Mouse (Mus musculus) embryonic facial prominence, embryonic 10.5 days (tissue): ENCODE results near the gene Dnajc30. TPM values are rescaled to one million over a fixed set of nuclear protein-coding genes. Genes with fewer than 3 reads are reported as not detected.
A peak's percentile ranks its signal among the peaks of the same experiment; 100 is the strongest.
"Not testable (repeated sequence)": the region's sequence is repeated elsewhere in the genome, so short reads cannot be mapped to it uniquely, and the experiment has no call there.

Experiments used
- DNase-seq: peaks from one replicate; pipeline ENCODE4 v3.0.0-alpha.2; 2017; ENCODE audit warnings: low spot score
- H3K27ac ChIP-seq: fragments of 300-500 bp; sonication (generic); replicated peaks from 2 replicates; pipeline ENCODE4 v1.5.1; 2016; ENCODE audit warnings: mild to moderate bottlenecking
- H3K27me3 ChIP-seq: fragments of 300-500 bp; sonication (generic); replicated peaks from 2 replicates; pipeline ENCODE4 v1.6.1; 2016; ENCODE audit warnings: low read depth, mild to moderate bottlenecking; ENCODE audit not compliant: poor library complexity, severe bottlenecking
- H3K36me3 ChIP-seq: fragments of 300-500 bp; sonication (generic); replicated peaks from 2 replicates; pipeline ENCODE4 v1.6.1; 2016; ENCODE audit warnings: mild to moderate bottlenecking, moderate library complexity
- H3K4me1 ChIP-seq: fragments of 300-500 bp; sonication (generic); 2 replicates; pipeline ENCODE4 v1.6.1; 2016
- H3K4me3 ChIP-seq: fragments of 300-500 bp; sonication (generic); 2 replicates; pipeline ENCODE4 v1.5.1; 2016; ENCODE audit warnings: mild to moderate bottlenecking, moderate library complexity
- H3K9me3 ChIP-seq: fragments of 300-500 bp; sonication (generic); 2 replicates; pipeline ENCODE4 v1.6.1; 2016; ENCODE audit warnings: mild to moderate bottlenecking
- WGBS: fragments of 180-500 bp; shearing (Covaris S2); methylation state at CpG from one replicate; pipeline ENCODE4 v1.1.7; 2016; 5-methylcytosine and 5-hydroxymethylcytosine counted together
- polyA plus RNA-seq: library from polyadenylated mRNA; unstranded; fragments of >200 nt; fragmentation: Nextera tagmentation; extraction: Ambion mirVana; gene quantifications from 2 replicates; pipeline ENCODE4 v1.2.1, GENCODE M21; 2016

Gene Dnajc30
- polyA plus RNA-seq, 1 experiment from 2014 or later, result 27.4 TPM

DNA sequence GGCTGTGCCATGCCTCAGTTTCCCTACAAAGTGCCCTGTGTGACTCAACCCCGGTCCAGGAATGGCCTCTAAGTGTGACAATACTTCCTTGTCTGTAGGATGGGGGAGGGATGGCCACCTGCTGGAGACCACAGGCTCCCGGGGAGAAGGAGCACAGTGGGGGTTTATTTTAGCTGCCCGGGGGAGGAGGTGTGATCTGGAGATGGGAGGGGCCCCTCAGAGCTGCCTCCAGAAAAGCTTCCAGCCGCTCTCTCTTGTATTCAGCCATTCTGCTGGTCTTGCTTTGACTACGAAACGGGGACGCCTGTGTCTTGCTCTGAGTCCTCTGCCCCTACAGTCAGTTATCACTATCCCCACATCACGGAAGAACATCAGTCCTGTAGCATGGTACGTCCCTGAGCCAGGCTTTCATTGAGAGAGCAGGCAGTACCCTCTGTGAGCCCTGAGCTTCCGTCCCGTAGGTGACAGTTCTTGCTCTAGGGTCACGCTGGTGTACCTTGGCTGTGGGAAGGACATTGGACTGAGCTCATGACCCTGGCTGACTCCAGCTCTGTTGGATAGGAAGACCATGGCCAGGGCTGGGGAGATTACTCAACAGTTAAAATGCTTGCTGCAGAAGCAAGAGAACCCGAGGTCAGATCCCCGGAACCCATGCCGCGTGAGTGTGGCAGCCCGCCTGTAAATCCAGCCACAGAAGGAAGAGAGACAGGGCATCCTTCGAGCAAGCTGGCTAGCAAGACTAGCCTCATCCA, 28.2 kb upstream of the Dnajc30 start:
- no peaks in the 10 kb centered on the region for H3K27me3 ChIP-seq
- peaks cover 51% of the 10 kb centered on the region for H3K36me3 ChIP-seq
- DNase-seq, result no peak
- 65% methylated on average over 18 of the region's 18 CpGs for WGBS
- H3K9me3 ChIP-seq, result peaks cover 9% of the 10 kb centered on the region; the same call in 1 of the 2 replicates
- H3K4me3 ChIP-seq, result no peak overlapping the region
- peaks cover 13% of the 10 kb centered on the region for H3K4me1 ChIP-seq
- no peak overlapping the region for H3K27ac ChIP-seq

DNA sequence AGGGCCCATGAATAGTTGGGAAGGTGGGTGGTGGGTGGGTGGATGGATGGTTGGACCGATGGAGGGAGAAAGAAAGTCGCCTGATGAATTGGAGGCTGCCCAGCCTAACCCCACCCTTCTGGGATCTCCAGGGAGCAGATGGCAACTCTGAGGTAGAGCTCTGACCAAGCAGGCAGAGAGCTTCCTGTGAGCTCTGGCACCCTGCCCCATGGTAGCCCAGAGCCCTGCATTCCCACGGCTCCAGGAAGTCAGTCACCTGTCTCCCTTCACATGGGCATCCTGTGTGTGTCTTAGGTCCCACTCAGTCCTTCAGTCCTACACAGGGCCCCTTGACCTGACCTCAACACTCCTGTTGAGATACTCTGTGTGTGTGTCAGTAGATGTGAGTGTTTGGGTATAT, 26.1 kb upstream of the Dnajc30 start:
- Histone ChIP-seq H3K36me3 (peaks cover 53% of the 10 kb centered on the region), H3K9me3 (peaks cover 9% of the 10 kb centered on the region; the same call in 1 of the 2 replicates), H3K4me3 (no peak overlapping the region), H3K27me3 (no peaks in the 10 kb centered on the region; the same call in 1 of the 2 replicates), H3K4me1 (peaks cover 25% of the 10 kb centered on the region), H3K27ac (no peak overlapping the region)
- 94% methylated on average over 3 of the region's 3 CpGs for WGBS
- DNase-seq, result no peak

DNA sequence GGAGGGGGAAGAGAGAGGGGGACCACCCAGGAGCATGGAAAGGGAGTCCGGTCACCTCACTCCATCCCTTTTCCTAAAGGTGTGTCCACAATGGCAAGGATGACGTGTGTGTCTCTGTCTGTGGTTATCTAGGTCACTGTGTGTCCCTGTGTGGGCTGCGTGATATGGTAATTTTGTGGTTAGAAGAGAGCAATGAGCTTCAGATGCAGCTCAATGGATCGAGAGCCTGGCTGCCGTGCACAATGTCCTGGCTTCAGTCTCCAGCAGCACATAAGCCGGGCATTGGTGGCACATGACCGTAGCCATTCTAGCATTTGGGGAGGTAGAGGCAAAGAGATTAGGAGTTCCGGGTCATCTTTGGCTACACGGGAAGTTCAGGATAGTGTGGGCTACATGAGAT, 24.5 kb upstream of the Dnajc30 start:
- peaks cover 50% of the 10 kb centered on the region for H3K36me3 ChIP-seq
- H3K27me3 ChIP-seq, result no peaks in the 10 kb centered on the region; the same call in 1 of the 2 replicates
- H3K4me1 ChIP-seq, result peaks cover 25% of the 10 kb centered on the region
- H3K27ac ChIP-seq, result no peak overlapping the region
- 91% methylated on average over 9 of the region's 9 CpGs for WGBS
- no peak for DNase-seq
- no peak overlapping the region for H3K4me3 ChIP-seq
- peaks cover 4% of the 10 kb centered on the region; the same call in 1 of the 2 replicates for H3K9me3 ChIP-seq

DNA sequence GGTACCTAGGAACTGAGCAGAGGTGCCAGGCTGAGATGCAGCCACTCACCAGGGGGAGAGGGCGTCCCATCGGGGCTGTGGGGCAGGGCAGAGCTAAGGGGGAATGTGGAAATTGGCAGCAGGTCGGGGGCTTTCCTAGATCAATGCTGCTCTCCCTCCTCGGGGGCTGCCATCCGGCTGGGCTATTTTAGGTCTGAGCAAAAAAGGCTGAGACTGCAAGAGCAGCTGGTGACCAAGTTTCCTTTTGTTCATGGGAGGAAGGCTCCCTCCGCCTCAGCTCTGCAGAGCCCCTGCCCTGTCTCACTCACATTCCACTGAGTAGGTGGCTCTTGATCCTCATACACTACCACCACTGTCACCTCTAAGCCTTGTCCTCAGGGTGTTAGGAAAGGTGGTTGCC, 23.9 kb upstream of the Dnajc30 start:
- DNase-seq, result no peak
- Histone ChIP-seq H3K27me3 (no peaks in the 10 kb centered on the region; the same call in 1 of the 2 replicates), H3K9me3 (no peaks in the 10 kb centered on the region), H3K4me3 (no peak overlapping the region), H3K36me3 (peaks cover 51% of the 10 kb centered on the region), H3K4me1 (peaks cover 25% of the 10 kb centered on the region), H3K27ac (no peak overlapping the region; the same call in 1 of the 2 replicates)
- WGBS, result 40% methylated on average over 6 of the region's 6 CpGs

DNA sequence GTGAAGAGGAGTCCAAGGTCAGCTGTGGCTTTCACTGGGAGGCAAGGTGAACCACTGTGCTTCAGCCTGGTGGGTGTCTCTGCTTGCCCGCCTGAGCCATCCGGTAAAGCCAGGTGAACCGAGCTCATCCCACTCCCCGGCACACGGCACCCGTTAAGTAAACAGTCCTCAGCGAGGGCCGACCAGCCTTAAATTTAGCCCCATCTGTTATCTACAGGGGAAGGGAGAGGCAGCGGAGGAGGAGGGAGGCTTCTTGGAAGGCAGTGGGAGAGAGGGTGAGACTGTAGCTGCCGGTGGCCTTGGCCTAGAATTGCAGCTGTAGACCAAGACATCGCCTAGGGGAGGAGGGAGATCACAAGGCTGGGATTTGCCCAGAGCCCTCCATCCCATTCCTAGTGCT, 23.2 kb upstream of the Dnajc30 start:
- WGBS, result 72% methylated on average over 11 of the region's 11 CpGs
- peaks cover 59% of the 10 kb centered on the region for H3K36me3 ChIP-seq
- H3K27me3 ChIP-seq, result no peaks in the 10 kb centered on the region; the same call in 1 of the 2 replicates

DNA sequence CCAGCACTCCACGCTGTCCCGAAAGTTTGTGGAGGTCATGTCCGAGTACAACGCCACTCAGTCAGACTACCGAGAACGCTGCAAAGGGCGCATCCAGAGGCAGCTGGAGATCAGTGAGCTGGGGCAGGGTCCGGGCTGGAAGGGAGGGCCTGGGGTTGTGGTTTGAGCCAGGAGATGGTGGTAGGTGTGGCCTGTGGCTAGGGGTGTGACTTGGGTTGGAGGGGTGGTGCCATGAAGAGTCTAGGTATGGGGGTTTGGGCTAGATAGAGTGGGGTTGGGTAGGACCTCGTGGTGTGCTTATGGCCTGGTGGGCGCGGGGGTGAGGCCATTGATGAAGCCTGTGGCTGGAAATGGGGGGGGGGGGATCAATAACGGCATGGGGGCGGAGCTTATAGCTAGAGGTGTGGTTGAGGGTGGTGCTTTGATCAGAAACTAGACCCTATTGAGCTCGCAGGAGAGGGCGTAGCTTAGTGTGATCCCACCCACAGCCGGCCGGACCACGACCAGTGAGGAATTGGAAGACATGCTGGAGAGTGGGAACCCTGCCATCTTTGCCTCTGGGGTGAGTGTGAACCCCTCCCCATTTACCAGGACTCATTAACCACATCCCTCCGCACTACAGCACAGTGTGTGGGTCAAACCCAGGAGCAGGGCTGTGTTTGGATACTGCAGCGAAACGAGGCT, 21.8 kb upstream of the Dnajc30 start:
- 27% methylated on average over 20 of the region's 21 CpGs for whole genome bisulfite sequencing
- no peaks in the 10 kb centered on the region for H3K9me3 ChIP-seq
- peaks cover 25% of the 10 kb centered on the region for H3K4me1 ChIP-seq
- H3K27ac ChIP-seq, result no peak overlapping the region
- H3K27me3 ChIP-seq, result no peaks in the 10 kb centered on the region; the same call in 1 of the 2 replicates
- no peak for DNase-seq
- peaks cover 59% of the 10 kb centered on the region for H3K36me3 ChIP-seq
- H3K4me3 ChIP-seq, result peak overlapping the region; percentile 8; the same call in 1 of the 2 replicates

More for the DNA sequence above, 23.2 kb upstream of the Dnajc30 start:
- DNase-seq, result no peak
- H3K9me3 ChIP-seq, result no peaks in the 10 kb centered on the region
- H3K27ac ChIP-seq, result no peak overlapping the region; the same call in 1 of the 2 replicates
- no peak overlapping the region for H3K4me3 ChIP-seq
- H3K4me1 ChIP-seq, result peaks cover 25% of the 10 kb centered on the region

DNA sequence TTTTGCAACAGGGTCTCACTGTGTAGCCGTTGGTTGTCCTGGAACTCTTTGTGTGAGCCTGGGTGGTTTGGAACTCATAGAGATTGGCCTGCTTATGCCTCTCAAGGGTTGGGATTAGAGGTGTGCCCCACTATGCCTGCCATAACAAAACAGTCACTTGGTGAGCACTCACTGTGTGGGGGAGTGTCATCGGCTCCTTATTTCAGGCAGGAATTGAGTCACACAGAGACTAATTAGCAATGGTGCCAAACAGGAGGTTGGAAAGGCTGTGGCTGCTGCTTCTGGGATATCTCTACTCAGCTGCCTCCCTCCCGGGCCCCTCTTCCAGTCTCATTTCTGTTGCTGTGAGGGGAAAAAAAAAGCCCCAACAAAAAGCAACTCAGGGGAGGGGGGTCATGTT, 19.4 kb upstream of the Dnajc30 start:
- no peak for DNase-seq
- H3K9me3 ChIP-seq, result no peaks in the 10 kb centered on the region
- no peaks in the 10 kb centered on the region; the same call in 1 of the 2 replicates for H3K27me3 ChIP-seq
- peaks cover 25% of the 10 kb centered on the region for H3K4me1 ChIP-seq
- peaks cover 57% of the 10 kb centered on the region for H3K36me3 ChIP-seq
- H3K27ac ChIP-seq, result no peak overlapping the region
- WGBS, result 93% methylated on average over 3 of the region's 3 CpGs
- H3K4me3 ChIP-seq, result no peak overlapping the region

DNA sequence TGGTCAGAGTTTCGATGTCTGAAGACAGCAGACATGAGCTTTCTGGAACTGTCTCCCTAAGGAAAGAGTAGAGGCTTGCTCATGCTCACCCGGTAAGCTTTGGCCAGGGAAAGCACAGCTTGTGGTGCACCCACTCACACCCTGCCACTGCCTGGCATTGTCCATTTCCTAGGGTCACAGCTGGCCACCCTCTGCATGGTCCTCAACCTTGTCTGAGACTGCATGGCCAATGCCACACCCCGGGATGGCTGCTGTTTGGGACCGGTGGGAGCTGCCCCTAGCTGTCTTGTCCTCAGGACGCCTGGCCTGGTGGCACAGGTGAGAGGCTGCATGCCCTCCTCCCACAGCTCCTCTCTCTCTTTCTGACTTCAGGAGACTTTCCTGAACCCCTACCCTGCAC, 15.5 kb upstream of the Dnajc30 start:
- 96% methylated on average over 5 of the region's 5 CpGs for WGBS
- Histone ChIP-seq H3K27me3 (no peaks in the 10 kb centered on the region), H3K9me3 (no peaks in the 10 kb centered on the region), H3K4me1 (no peaks in the 10 kb centered on the region), H3K27ac (no peak overlapping the region), H3K36me3 (peaks cover 83% of the 10 kb centered on the region), H3K4me3 (no peak overlapping the region)
- DNase-seq, result no peak

DNA sequence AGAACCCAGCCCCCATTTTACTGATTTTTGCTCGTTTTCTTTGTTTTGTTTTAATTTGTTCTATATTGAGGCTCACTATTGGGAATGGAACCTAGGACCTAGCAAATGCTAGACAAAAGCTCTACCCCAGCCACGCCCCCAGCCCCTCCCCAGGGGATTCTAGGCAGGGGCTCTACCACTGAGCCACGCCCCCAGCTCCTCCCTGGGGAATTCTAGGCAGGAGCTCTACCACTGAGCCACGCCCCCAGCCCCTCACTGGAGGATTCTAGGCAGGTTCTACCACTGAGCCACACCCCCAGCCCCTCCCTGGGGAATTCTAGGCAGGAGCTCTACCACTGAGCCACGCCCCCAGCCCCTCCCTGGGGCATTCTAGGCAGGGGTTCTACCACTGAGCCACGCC, 14.7 kb upstream of the Dnajc30 start:
- 85% methylated on average over 6 of the region's 6 CpGs for WGBS
- not testable (repeated sequence) for H3K4me1 ChIP-seq, H3K27me3 ChIP-seq, H3K4me3 ChIP-seq, H3K27ac ChIP-seq, DNase-seq, H3K9me3 ChIP-seq
- peaks cover 88% of the 10 kb centered on the region for H3K36me3 ChIP-seq

DNA sequence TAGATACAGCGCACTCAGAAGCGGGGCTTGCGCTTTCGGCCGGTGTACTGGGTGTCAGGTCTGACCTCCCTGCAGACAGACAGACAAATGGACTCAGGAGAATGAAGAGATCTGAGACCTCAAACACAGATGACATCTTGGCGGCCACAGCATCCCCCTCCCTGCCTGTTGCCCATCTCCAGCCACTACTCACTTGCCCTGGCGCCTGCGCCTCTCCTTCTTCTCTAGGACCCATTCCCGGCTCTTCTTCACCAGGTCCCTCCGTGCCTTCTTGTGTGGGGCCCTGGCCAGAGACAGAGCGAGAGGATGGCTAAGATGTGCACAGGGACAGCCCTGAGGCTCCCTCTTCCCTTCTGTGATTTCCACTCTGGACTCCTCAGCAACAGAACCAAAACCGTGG, 10.6 kb upstream of the Dnajc30 start:
- Histone ChIP-seq H3K27ac (no peak overlapping the region), H3K4me1 (no peaks in the 10 kb centered on the region), H3K36me3 (peaks cover 98% of the 10 kb centered on the region), H3K27me3 (no peaks in the 10 kb centered on the region), H3K9me3 (no peaks in the 10 kb centered on the region), H3K4me3 (no peak overlapping the region)
- WGBS, result 90% methylated on average over 12 of the region's 12 CpGs
- DNase-seq, result no peak

DNA sequence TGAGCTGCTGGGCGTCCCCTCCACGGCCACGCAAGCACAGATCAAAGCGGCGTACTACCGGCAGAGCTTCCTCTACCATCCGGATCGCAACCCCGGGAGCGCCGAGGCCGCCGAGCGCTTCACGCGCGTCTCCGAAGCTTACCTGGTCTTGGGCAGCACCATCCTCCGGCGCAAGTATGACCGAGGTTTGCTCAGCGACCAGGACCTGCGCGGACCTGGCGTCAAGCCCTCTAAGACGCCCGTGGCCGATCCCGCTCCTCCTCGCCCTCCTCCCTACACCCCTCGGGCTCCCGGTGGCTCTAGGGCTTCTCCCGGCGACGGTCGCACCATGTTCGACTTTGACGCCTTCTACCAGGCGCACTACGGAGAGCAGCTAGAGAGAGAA, 372 bp downstream of the Dnajc30 start:
- H3K9me3 ChIP-seq, result peaks cover 8% of the 10 kb centered on the region; the same call in 1 of the 2 replicates
- peaks cover 64% of the 10 kb centered on the region for H3K36me3 ChIP-seq
- no peaks in the 10 kb centered on the region for H3K27me3 ChIP-seq
- peak overlapping the region; percentile 85 for H3K4me3 ChIP-seq
- peaks cover 24% of the 10 kb centered on the region for H3K4me1 ChIP-seq
- H3K27ac ChIP-seq, result peak overlapping the region; percentile 84
- DNase-seq, result no peak
- under 1% methylated on average over 40 of the region's 40 CpGs for WGBS

DNA sequence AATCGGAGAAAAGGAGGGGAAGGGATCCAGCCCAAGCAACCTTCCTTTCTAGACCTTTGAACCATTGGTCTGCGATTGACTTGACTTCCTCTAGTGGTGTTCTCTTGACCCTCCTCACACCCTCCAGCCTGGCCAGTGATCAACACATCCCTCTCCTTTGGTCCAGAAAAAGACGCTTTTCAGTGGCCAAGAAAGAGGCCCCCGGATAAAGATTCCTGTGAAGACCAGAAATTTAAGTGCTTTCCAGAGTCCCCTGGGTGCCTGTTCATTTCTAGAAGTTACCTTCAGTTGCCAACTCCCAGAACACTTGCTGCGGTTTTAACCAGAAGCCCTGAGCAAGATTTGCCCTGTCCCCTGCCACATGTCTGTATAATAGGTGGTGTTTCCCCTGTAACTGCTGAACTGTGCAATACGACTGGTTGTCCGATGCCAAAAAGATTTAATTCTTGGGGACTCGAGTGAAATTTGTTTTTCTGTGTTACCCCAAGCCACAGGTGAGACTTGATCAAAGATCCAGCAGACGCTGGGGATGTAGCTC, 976 bp downstream of the Dnajc30 start, which contains the start of gene Bud23:
Bud23 (minus strand) TSS at position 51 of the 538 bp plus-strand sequence.
- H3K9me3 ChIP-seq, H3K27me3 ChIP-seq, DNase-seq: not testable (repeated sequence)
- H3K4me3 ChIP-seq, result peak within 1 kb of the TSS; percentile 85
- WGBS, result 79% methylated on average over 9 of the region's 9 CpGs
- H3K4me1 ChIP-seq, result peaks cover 24% of the 10 kb centered on the region
- H3K36me3 ChIP-seq, result peaks cover 58% of the 10 kb centered on the region
- peak within 1 kb of the TSS; percentile 84 for H3K27ac ChIP-seq
